Mouse (Mus musculus): ENCODE results near the gene Kcnn3.

Gene Kcnn3

GRCm38 (mm10) chr3:89520618-89521502 lies 896 bp downstream of the Kcnn3 start:
- peak; percentile 67 to 68 for DNase-seq

GRCm38 (mm10) chr3:89521503-89521854 lies 1.5 kb downstream of the Kcnn3 start:
- DNase-seq, result no peak

DNA sequence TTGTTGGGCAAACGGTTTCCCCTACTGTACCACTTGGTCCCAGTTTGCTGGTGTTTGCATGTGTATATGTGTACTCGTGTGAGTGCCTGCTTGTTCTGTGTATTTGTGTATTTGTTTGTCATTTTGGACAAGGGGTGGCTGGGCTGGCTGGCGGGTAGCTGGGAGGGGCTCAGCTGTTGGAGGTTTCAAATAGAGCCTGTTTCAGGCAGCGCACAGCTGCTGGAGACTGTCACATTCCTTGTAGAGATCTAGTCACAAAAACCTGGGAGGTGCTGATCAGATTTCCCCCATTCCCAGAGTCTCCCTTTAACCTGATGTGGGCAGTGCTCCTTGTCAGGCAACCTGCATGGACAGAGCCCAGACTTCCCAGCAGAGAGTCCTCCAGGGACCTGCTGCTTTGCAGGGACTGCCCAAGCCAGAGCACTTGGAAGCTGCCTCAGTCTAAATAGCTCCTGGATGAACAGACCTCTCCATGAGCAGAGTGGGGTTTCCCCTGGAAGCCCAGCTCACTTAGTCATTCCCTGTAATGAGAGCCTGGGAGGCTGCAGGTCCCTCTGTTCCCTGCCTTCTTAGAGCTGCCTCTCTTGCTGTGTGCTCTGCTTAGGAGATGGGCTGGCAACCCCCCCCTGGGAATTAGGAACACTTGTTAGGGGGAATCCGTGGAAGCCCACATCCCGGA lies 2.6 kb downstream of the Kcnn3 start:
- DNase-seq, result no peak

GRCm38 (mm10) chr3:89526298-89527090 lies 6.5 kb downstream of the Kcnn3 start:
- DNase-seq, result no peak

GRCm38 (mm10) chr3:89529796-89530195 lies 9.8 kb downstream of the Kcnn3 start:
- DNase-seq, result peak in 1 of 2 experiments; percentile 42

DNA sequence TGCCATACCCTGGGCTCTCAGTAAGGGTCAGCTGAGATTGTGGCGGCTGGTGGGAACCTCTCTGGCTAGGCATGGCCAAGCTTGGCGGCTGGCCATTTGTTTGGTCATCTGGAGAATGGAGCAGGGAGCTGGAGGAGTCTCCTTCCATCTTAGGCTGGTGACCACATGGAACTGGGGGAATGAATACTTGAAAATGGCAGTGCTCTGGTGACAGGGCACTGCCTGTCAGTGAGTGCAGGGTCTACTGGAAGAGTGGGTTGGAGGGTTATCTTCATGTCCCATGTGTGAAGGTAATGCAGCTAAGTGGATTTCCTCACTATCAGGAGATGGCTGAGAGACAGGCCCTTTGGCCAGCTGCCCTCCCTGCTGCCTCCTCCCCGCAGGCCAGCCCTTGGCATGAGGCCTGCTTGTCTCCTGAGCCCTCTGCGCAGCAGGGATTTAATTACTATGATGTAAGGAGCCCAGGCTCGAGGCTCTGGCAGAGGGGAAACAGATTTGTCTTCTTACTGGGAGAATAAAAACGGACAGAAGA lies 14.7 kb downstream of the Kcnn3 start:
- DNase-seq, result peak; percentile 92 to 95

GRCm38 (mm10) chr3:89535147-89535546 lies 15.2 kb downstream of the Kcnn3 start:
- no peak for DNase-seq

- peak; percentile 72 to 84 for DNase-seq
Measured at GRCm38 (mm10) chr3:89539036-89539739, 19.2 kb downstream of the Kcnn3 start.

DNA sequence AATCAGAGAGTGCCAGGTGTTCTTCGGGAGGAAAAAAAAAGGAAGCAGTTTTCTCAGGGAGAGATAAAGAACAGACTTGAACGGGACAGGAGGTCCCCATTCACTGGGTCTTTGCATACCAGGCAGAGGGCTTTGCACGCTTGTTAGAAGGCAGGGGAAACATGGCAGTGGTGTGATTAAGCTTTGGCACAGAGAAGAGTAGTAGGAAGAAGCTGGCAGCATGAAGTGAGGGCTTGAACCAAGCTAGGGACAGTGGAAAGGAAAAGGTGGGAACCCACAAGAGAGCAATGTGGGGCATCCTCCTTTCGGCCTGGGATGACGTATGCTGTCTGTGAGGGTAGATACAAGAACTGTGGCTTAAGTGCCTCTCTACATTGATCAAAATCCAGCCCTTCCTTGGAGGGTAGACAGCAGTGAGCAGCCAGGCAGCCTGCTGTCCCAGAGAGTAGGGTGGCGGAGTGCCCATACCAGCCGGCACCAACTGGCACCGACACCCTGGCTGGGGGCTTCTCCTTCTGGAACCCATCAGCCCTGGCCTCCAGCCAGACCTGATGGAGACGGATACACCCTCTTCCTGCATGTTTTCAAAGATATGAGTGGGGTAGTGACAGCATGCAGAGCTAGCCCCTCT lies 19.9 kb downstream of the Kcnn3 start:
- peak; percentile 96 to 98 for DNase-seq

DNA sequence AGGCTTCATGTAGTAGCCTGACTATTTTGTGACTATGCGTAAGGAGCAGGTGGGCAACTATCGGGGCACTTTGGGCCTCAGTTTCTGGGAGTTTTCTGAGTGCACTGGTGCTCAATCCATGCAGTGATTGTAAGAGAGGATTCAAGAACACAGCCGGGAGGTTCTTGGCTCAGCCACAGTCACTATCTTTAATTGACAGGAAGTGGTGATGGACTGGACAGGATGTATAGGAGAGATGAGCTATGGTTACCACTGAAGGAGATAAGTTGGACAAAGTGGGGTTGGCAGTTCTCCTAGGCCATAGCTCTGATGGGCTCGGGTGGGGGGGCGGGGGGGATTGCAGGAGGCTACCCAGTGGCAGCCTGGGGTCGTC lies 20.4 kb downstream of the Kcnn3 start:
- DNase-seq, result no peak

DNA sequence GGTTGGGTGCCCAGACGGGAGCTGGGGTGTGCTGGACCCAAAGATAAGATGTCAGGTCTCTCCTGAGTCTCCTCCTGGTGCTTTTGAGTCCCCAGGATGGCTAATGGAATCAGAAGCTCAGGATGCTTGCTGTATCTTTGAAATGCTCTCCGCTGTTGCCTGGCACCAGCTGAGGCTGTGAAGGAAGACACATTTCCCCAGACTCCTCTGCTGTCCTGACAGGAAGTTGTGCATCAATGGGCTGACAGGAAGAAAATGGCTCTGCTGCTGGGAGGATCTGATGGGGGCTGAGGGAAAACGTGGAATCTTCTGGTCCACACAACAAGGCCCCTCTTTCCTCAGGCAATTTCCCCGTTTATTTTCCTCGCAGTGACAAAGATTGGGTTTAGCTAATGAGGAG lies 27.0 kb downstream of the Kcnn3 start:
- no peak for DNase-seq

DNA sequence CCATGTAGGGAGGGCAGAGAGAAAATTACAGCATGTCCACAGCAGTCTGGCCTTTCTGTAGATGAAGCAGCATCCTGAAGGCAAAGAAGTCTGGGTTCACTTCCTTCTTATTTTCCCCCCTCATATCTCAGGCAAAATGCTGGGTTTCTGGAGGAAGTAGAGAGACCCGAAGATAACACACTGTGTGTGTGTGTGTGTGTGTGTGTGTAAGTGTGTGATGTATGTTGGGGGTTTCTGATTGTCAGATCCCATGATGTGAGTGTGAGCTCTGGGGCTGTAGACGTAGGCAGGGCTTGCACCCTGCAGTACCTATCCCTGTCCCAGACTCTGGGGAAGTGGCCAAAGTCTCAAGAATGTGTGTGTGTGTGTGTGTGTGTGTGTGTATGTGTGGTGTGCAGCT lies 28.8 kb downstream of the Kcnn3 start:
- DNase-seq, result no peak

DNA sequence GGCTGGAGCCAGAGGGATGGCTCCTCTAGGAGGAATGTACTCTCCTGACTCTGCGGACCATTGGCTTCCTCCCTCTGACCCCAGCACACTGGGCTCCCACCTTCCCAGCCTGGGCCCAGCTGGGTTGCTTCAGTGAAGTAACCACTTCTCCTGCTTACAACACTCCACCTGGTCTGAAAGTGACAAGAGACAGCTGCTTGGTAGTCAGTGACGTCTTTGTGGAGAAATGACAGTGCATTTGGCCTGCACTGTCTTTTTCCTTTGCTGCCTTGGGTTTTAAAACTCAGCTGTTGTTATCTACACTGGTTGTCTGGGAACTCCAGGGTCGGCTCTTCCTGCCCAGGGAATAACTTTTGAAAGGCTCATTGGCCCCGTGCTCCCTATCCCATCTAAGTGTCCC lies 29.5 kb downstream of the Kcnn3 start:
- DNase-seq, result no peak

- peak; percentile 90 to 94 for DNase-seq
Measured at GRCm38 (mm10) chr3:89551880-89552279, 31.9 kb downstream of the Kcnn3 start.

- no peak for DNase-seq
Measured at GRCm38 (mm10) chr3:89553432-89553831, 33.5 kb downstream of the Kcnn3 start.

DNA sequence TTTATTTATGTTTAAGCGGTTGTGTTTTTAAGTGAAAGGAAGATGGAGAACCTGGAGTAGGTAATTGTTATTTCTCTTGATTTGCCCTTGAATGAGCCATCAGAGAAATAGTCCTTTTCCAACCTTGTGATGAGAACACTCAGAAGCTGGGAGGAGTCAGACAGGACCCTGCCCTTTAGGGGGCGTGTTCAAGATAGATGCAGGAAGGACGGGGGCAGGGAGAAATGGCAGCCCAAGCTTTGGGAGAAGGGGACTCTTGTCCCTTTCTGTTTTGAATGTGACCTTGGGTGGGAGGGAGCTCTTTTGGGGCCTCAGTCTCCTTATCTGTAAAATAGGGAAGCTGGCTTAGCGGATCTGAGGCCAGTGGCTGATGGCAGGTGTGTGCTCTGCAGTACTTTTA lies 34.0 kb downstream of the Kcnn3 start:
- no peak for DNase-seq

- DNase-seq, result no peak
Measured at GRCm38 (mm10) chr3:89554587-89554986, 34.6 kb downstream of the Kcnn3 start.

DNA sequence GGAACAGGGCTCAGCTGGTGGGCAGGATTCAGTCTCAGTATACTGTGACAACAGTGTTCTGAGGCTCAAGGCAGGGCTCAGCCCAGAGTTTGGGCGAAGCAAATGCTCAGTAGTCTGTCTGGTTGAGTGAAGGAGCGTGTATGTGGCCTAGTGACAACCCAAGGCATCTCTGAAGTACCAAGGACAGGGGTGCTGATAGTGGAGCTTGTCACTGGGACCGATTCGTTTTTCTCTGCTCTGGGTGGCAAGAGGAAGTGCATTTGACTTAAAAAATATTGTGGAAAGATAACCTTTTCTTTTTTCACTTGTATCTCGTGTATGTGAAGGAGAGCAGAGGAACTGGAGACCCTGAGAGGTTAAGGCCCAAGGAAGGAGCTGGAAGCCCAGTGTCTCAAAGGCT lies 37.8 kb downstream of the Kcnn3 start:
- DNase-seq, result no peak

DNA sequence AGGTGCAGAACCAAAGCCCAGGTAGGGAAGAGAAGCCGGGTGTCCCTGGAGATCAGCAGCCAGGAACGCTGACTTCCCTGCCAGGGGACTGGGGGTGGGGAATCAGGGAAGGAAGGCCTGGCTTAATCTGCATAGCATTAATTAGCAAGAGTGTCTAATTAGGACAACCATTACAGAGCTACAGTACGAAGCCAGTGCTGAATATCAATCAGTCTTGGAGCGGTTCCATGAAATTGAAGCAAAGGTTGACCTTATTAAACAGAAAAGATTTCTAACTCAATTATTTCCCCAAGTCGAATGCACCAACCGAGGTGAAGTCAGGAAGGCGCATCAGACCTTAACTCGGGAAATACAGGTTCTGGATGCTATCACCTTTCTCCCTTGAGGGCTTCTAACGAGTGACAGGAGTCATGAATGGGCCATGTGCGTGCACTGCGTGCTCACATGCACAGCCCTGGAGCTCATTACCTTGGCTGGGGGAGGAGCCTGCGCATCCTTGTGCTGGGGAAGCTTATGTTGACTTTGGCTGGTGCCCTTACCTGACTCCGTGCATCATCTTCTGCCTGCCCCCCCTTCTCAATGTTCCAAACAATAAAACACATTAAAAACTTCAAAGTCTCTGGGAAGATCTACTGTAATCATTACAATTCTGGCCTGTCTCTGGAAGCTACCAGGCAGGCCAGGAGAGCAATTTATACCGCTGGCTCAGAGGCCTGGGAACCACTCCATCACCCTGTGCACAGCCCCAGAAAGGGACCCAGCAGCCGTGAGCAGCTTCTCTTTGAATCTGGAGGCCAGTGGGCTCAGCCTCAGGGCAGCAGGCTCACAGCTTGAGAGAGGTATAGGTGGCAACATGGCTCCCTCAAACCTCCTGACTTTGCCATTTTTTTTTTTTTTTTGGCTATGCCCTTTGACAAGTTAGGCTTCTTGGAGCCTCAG lies 39.3 kb downstream of the Kcnn3 start:
- peak; percentile 35 to 45 for DNase-seq

DNA sequence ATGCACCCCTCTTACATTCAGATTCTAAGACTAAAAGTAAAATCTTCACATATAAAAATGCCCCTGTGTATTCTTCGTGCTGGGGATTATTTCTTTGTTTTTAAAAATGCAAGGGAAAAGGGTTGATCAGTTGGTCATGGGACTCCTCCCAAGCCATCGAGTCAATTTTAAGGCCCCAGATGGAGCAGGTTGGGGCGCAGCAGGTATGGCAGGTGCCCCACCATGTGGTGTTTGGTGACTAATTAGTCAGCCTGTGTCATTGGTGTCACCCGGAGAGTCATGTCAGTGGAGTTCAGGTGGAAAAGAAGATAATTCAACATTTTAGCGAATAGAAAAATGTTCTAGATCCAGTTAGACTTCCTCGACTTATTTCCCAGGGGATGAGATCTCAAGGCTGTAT lies 41.4 kb downstream of the Kcnn3 start:
- DNase-seq, result peak; percentile 43 to 55

DNA sequence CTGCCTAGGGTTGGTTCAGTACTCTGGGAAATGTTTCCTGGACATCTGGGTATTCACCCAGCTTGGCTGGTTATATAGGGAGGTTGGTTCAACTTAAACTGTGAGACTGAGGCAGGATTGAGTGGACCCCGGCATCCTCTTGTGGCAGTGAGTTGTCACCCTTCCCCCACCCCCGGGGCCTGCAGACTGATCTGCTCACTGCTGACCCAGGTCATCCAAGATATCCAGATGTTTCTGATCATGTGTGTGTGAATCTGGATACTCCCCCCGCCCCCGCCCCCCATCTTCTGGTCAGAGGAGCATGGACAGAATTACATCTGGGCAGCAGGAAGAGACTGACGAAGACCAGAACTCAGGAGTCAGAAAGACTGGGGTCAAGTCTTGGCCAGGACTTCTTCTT lies 45.4 kb downstream of the Kcnn3 start:
- DNase-seq, result no peak
